Mouse (Mus musculus) forebrain, embryonic 15.5 days (tissue): ENCODE data around the gene Usp5. TPM values are rescaled to one million over a fixed set of nuclear protein-coding genes. Genes with fewer than 3 reads are reported as not detected.
"Not testable (repeated sequence)": the region's sequence is repeated elsewhere in the genome, so short reads cannot be mapped to it uniquely, and the experiment has no call there.

ENCODE experiments used
- ATAC-seq: fragments of 200-750 bp; cut with Nextera tagmentation; replicated peaks from 2 replicates; pipeline ENCODE4 v1.8.0; 2017; ENCODE audit warnings: mild to moderate bottlenecking, moderate TSS enrichment, moderate library complexity
- H3K27ac ChIP-seq: fragments of 300-500 bp; sonication (generic); replicated peaks from 2 replicates; pipeline ENCODE4 v1.5.1; 2015; ENCODE audit warnings: mild to moderate bottlenecking, inconsistent platforms
- H3K27me3 ChIP-seq: fragments of 300-500 bp; sonication (generic); 2 replicates; pipeline ENCODE4 v1.6.1; 2015; ENCODE audit warnings: inconsistent platforms
- H3K36me3 ChIP-seq: fragments of 300-500 bp; sonication (generic); 2 replicates; pipeline ENCODE4 v1.6.1; 2015; ENCODE audit warnings: mild to moderate bottlenecking, inconsistent platforms
- H3K4me1 ChIP-seq: fragments of 300-500 bp; sonication (generic); 2 replicates; pipeline ENCODE4 v1.6.1; 2015; ENCODE audit warnings: inconsistent platforms
- H3K4me2 ChIP-seq: fragments of 300-500 bp; sonication (generic); replicated peaks from 2 replicates; pipeline ENCODE4 v1.6.1; 2015; ENCODE audit warnings: mild to moderate bottlenecking, inconsistent platforms
- H3K4me3 ChIP-seq: fragments of 300-500 bp; sonication (generic); 2 replicates; pipeline ENCODE4 v1.5.1; 2015; ENCODE audit warnings: mild to moderate bottlenecking, inconsistent platforms
- H3K9ac ChIP-seq: fragments of 300-500 bp; sonication (generic); replicated peaks from 2 replicates; pipeline ENCODE4 v1.6.1; 2015; ENCODE audit warnings: mild to moderate bottlenecking, inconsistent platforms
- H3K9me3 ChIP-seq: fragments of 300-500 bp; sonication (generic); 2 replicates; pipeline ENCODE4 v1.6.1; 2016; ENCODE audit warnings: inconsistent platforms
- WGBS: fragments of 180-500 bp; shearing (Covaris S2); methylation state at CpG from one replicate; pipeline ENCODE4 v1.1.7; 2015; ENCODE audit warnings: mixed read lengths; 5-methylcytosine and 5-hydroxymethylcytosine counted together
- polyA plus RNA-seq: library from polyadenylated mRNA; unstranded; fragments of >200 nt; fragmentation: Nextera tagmentation; extraction: Ambion mirVana; gene quantifications from 2 replicates; pipeline ENCODE4 v1.2.1, GENCODE M21; 2015

Gene Usp5
- polyA plus RNA-seq, 1 experiment from 2014 or later: 200 TPM

DNA sequence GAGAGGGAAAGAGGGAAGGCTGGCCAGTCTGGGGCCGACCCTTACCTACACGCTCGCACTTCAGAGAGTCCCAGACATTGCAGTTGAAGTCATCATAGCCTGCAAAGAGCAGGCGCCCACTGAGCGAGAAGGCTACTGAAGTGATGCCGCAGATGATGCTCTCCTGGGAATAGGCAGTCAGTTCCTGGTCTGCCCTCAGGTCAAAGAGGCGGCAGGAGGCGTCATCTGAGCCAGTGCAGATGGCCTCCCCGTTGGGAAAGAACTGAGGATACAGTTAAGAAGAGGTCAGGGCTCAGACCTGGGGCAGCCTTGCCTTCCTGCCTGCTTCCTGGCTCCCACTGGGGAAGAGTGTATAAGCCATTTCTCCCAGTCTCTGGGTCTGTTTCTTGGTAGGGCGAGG, 6.2 kb upstream of the Usp5 start:
- Histone ChIP-seq H3K36me3 (peaks cover 6% of the 10 kb centered on the region; the same call in 1 of the 2 replicates), H3K27ac (no peak overlapping the region), H3K27me3 (no peaks in the 10 kb centered on the region), H3K9me3 (no peaks in the 10 kb centered on the region), H3K4me1 (peaks cover 27% of the 10 kb centered on the region), H3K4me3 (no peak overlapping the region), H3K9ac (no peak overlapping the region), H3K4me2 (no peak overlapping the region)
- WGBS: 69% methylated on average over 10 of the region's 10 CpGs
- no peak for ATAC-seq

DNA sequence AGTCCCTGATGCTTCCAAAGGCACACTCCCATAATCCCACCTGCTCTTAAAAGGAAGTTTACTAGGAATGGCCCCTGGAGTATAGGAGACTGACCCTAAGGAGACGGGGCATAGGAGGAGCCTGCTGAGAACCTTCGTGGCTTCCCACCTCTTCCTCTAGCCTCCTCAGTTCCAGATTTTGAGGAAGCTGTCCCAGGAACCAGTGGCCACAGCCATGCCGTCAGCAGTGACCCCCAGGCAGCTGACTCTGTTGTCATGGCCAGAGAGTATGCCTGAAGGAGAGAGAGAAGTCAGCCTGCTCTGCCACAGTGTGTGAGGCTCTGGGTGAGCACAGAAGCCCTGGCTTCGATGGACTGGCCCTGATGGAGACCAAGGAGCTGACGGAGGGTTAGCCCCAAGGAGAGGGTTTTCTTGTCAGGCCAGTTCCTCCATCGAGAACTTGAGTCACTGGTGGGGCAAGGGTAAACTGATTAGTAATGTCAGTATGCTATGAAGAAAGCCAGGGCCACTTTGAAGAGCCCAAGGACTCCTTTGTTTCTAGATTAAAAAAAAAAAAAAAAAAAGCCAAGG, 5.3 kb upstream of the Usp5 start:
- H3K4me2 ChIP-seq: no peak overlapping the region

DNA sequence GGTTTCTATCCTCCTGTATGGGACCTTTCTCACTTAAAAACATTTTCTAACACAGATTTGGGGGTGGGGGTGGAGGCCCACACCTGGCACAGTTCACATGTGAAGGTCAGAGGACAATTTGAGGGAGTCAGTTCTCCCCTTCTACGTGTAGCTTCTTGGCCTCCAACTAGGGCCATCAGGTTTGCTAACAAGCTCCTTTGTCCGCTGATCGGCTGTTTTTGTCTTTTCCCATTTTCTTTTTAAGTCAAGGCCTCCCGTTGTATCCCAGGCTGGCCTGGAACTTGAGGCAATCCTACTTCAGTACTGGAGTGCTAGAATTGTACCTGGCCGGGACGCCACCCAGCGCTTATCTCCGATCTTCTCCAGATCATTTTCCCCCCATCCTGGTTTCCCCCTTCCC, 2.4 kb upstream of the Usp5 start:
- H3K9ac ChIP-seq: no peak overlapping the region
- 87% methylated on average over 8 of the region's 8 CpGs for WGBS
- H3K36me3 ChIP-seq: peaks cover 6% of the 10 kb centered on the region; the same call in 1 of the 2 replicates
- no peaks in the 10 kb centered on the region for H3K27me3 ChIP-seq
- H3K4me3 ChIP-seq: no peak overlapping the region; the same call in 1 of the 2 replicates
- H3K4me2 ChIP-seq: no peak overlapping the region; the same call in 1 of the 2 replicates
- H3K4me1 ChIP-seq: peaks cover 37% of the 10 kb centered on the region
- no peak for ATAC-seq
- no peaks in the 10 kb centered on the region for H3K9me3 ChIP-seq
- H3K27ac ChIP-seq: no peak overlapping the region

More for the DNA sequence above, 5.3 kb upstream of the Usp5 start:
- Histone ChIP-seq H3K27ac (no peak overlapping the region), H3K27me3 (no peaks in the 10 kb centered on the region), H3K36me3 (peaks cover 6% of the 10 kb centered on the region; the same call in 1 of the 2 replicates), H3K9ac (no peak overlapping the region), H3K4me1 (peaks cover 27% of the 10 kb centered on the region), H3K9me3 (no peaks in the 10 kb centered on the region), H3K4me3 (no peak overlapping the region)
- ATAC-seq: no peak
- 86% methylated on average over 6 of the region's 6 CpGs for WGBS

DNA sequence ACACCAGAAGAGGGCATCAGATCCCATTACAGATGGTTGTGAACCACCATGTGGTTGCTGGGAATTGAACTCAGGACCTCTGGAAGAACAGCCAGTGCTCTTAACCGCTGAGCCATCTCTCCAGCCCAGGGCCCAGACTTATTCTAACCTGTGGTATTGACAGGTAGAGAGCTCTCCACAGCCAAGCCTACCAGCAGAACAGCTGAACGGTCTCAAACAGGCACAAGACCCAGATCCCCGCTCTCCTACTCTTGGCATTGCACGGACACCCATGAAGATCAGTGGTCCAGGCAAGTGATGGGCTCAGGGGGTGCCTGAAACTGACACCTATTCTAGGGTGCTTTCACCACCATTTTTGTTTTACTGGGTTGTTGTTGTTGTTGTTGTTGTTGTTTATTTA, 1.9 kb upstream of the Usp5 start:
- H3K36me3 ChIP-seq, ATAC-seq, H3K27me3 ChIP-seq, H3K27ac ChIP-seq, H3K9me3 ChIP-seq: not testable (repeated sequence)
- WGBS: 87% methylated on average over 4 of the region's 4 CpGs
- Histone ChIP-seq H3K4me3 (peak overlapping the region; percentile 68), H3K4me1 (peaks cover 37% of the 10 kb centered on the region), H3K4me2 (peak overlapping the region; percentile 74), H3K9ac (0 out of 2 replicates have a peak overlapping the region, but pooled peaks have one; percentile 22)

DNA sequence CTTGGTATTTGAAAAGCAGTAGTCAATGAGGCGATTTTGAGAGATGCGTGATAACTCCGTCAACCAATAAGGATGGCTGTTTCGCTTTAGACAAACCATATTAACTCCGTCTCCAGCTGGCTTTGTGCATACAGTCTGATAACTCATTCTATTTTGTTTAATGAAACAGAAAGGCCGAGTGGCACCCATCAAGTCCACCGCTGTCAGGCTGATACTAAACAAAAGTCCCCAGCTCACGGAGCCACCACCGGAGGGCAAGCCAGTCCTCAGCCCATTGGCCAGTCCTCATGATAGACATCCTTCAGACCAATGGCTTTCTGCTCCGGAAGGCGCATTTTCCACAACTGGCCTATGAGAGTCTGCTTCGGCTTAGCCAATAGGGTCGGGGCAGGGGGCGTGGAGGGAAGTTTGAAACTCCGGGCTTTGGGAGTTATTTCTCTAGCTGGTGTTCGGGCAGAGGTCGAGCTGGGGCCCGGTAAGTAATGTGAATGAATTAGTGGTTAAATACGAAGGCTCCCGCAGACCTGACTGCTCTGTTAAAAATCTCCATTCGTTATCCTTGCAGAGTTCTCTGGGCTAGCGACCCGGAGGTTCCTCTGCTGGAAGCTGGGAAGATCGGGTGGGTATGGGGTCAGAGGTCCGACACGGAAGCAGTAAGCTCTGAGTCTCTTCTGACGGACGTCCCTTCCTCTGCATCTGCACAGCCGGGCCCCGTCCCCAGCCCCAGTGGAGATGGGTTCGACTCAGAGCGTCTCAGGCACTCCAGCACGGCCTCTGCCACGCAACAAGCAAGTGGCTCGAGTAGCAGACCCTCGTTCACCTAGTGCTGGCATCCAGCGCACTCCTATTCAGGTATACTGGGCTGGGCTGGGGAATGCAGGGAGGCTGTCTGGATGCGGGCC, 766 bp upstream of the Usp5 start:
- peak; percentile 91 for ATAC-seq
- Histone ChIP-seq H3K9me3 (no peaks in the 10 kb centered on the region), H3K9ac (peak overlapping the region; percentile 65), H3K27ac (peak overlapping the region; percentile 95), H3K27me3 (no peaks in the 10 kb centered on the region), H3K4me1 (peaks cover 37% of the 10 kb centered on the region), H3K4me2 (peak overlapping the region; percentile 74), H3K4me3 (peak overlapping the region; percentile 68), H3K36me3 (peaks cover 19% of the 10 kb centered on the region)
- under 1% methylated on average over 38 of the region's 38 CpGs for WGBS

DNA sequence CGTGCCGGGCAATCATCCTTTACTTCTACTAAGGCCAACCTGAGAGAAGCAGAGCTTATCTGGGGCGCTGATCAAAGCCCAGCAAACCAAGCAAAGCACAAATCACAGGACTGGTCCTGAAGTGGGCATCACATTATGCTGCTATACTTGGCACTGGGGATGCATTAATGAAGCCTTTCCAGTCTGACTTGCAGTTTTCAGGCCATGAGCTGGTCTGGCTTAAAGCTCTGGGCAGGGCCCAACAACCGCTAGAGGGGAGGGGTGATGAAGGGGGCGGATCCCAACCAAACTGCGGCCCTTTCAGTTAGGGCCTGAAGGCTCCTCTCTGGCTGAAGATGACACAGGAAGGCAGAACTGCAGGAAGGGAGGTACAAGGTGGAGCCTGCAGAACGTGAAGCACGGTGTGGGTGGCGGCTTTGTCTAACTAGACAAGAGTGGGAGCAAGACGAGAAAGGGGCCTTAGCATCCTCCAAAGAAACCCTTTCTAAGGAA, 1.1 kb downstream of the Usp5 start:
- ATAC-seq: no peak
- peaks cover 38% of the 10 kb centered on the region for H3K36me3 ChIP-seq
- H3K4me2 ChIP-seq: peak overlapping the region; percentile 76
- peak overlapping the region; percentile 68 for H3K4me3 ChIP-seq
- WGBS: 22% methylated on average over 10 of the region's 10 CpGs
- no peaks in the 10 kb centered on the region for H3K27me3 ChIP-seq
- H3K9ac ChIP-seq: peak overlapping the region; percentile 60
- H3K4me1 ChIP-seq: peaks cover 35% of the 10 kb centered on the region
- peak overlapping the region; percentile 77 for H3K27ac ChIP-seq
- H3K9me3 ChIP-seq: no peaks in the 10 kb centered on the region

DNA sequence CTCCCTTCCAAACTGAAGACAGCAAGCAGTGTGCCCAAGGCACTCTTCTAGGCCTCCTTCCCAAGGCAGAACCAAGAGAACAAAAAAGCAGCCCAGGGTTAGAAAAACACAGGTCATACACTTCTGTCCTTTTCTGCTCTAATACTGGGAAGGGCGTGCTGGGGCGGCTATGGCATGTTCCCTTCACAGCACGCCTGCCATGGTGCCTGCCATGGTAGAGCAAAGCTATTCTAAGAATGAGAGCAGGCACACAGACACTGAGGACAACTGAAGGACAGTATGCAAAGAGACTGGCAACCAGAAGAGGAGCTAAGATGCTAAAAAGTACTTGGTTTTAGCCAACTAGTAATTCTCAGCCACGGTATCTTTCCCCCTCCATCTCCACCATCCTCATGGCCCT, 7.2 kb downstream of the Usp5 start:
- H3K4me1 ChIP-seq: no peaks in the 10 kb centered on the region
- H3K9me3 ChIP-seq: no peaks in the 10 kb centered on the region
- no peaks in the 10 kb centered on the region for H3K27me3 ChIP-seq
- H3K4me3 ChIP-seq: no peak overlapping the region
- H3K36me3 ChIP-seq: peaks cover 93% of the 10 kb centered on the region
- no peak overlapping the region for H3K4me2 ChIP-seq
- H3K27ac ChIP-seq: no peak overlapping the region
- WGBS: 95% methylated on average over 4 of the region's 4 CpGs
- ATAC-seq: no peak
- no peak overlapping the region for H3K9ac ChIP-seq

DNA sequence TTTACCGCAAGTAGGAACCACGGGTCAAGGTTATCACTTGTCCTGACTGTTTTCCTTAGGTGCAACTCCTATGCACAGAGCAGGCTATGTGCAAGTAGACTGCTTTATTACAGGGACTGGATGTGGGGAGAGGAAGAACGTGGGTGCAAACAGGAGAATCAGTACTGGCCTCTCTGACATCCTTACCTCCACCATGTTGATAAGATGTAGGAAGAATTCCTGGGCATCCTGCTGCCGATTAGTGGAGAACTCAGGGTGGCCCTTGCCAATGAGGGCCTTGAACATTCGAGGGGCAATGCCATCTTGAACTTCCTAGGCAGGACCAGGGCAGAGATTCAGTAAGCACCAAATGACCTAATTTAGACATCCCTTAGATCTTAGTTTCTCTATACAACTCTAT, 8.4 kb downstream of the Usp5 start:
- Histone ChIP-seq H3K27me3 (no peaks in the 10 kb centered on the region), H3K36me3 (peaks cover 97% of the 10 kb centered on the region), H3K4me3 (no peak overlapping the region), H3K4me2 (no peak overlapping the region), H3K4me1 (no peaks in the 10 kb centered on the region), H3K9me3 (no peaks in the 10 kb centered on the region), H3K9ac (no peak overlapping the region), H3K27ac (no peak overlapping the region)
- 96% methylated on average over 5 of the region's 5 CpGs for WGBS
- ATAC-seq: no peak

DNA sequence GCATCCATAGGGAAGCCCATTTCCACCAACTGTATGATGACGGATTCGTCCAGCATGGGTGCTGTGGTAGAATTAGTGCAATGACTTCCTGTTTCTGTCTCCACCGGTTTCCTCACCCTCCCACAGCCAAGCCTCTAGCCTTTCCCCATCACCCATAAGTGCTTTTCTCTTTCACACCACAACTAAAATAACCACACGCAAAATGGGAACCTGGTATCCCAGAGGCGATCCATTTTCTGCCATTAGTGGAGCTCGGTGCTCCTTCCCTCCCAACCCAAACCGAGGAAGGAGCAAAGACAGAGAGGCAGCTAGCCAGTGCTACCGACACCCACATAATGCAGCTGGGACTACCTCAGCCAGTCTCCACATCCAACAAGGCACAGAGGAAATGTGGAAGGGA, 11.3 kb downstream of the Usp5 start:
- no peak overlapping the region for H3K4me2 ChIP-seq
- peaks cover 67% of the 10 kb centered on the region for H3K36me3 ChIP-seq
- H3K27ac ChIP-seq: no peak overlapping the region
- H3K27me3 ChIP-seq: no peaks in the 10 kb centered on the region
- H3K4me1 ChIP-seq: peaks cover 15% of the 10 kb centered on the region
- ATAC-seq: no peak
- no peak overlapping the region for H3K4me3 ChIP-seq
- WGBS: 93% methylated on average over 8 of the region's 8 CpGs
- H3K9me3 ChIP-seq: no peaks in the 10 kb centered on the region
- H3K9ac ChIP-seq: no peak overlapping the region

DNA sequence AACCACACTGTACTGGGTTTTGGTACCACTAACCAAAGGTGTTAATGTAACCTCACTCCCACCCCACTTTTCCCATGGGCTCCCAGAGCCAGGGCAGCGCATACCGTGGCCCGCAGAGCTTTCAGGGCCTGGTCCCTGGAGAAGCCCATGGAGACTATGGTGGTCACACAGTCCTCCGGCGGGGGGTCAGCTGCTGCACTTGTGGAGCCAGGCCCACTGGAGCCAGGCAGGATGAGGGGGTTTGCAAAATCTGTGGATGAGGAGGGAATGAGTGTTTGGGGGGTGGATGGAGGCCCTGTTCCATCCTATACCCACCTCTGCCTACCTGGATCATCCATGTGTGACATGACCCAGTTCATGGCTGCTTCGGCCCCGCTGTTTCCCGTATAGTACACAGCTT, 11.7 kb downstream of the Usp5 start:
- H3K9ac ChIP-seq: no peak overlapping the region
- no peaks in the 10 kb centered on the region for H3K9me3 ChIP-seq
- no peak for ATAC-seq
- H3K27ac ChIP-seq: no peak overlapping the region
- H3K4me1 ChIP-seq: peaks cover 19% of the 10 kb centered on the region
- H3K27me3 ChIP-seq: no peaks in the 10 kb centered on the region
- 94% methylated on average over 8 of the region's 8 CpGs for WGBS
- H3K4me2 ChIP-seq: no peak overlapping the region
- H3K4me3 ChIP-seq: no peak overlapping the region
- peaks cover 63% of the 10 kb centered on the region for H3K36me3 ChIP-seq

DNA sequence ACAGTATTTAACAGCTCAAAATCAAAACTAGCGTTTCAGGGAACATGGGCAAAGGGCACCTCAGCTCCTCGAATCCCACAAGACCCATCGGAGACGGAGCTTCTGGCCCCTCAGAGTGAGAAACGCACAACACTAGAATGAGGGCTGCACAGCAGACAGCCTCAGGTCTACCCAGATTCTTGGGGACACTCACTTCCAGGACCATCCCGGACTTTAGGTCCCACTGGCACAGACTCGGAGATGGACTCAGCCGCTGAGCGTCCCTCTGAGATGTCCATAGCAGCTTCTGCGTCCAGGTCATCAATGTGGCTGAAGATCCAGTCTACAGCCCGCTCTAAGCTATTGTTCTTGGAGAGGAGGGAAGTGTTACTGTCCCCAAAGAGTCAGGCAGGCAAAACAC, 12.2 kb downstream of the Usp5 start:
- no peak for ATAC-seq
- 93% methylated on average over 11 of the region's 11 CpGs for WGBS
- H3K4me1 ChIP-seq: peaks cover 23% of the 10 kb centered on the region
- no peak overlapping the region for H3K4me2 ChIP-seq
- no peaks in the 10 kb centered on the region for H3K9me3 ChIP-seq
- H3K36me3 ChIP-seq: peaks cover 59% of the 10 kb centered on the region
- H3K27ac ChIP-seq: no peak overlapping the region
- H3K9ac ChIP-seq: no peak overlapping the region
- no peaks in the 10 kb centered on the region for H3K27me3 ChIP-seq
- no peak overlapping the region for H3K4me3 ChIP-seq

DNA sequence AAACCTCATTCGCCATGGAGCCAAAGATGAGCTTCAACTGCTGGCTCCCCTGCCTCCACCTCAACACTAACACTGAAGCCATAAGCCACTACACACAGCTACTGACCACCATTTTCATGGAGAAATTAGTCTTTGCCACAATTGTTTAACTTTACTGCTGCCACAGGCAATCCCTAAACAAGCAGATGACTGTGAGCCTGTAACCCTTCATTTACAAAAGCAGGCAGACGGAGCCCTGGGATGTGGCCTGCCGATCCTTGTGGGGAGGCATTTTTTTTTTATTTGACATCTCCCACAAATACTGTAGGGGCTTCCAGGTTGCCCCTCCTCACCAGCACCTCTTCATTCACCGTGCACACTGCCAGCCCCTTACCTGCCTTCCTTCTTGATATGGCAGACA, 12.7 kb downstream of the Usp5 start:
- 92% methylated on average over 4 of the region's 4 CpGs for WGBS
- no peak overlapping the region for H3K4me2 ChIP-seq
- no peak overlapping the region for H3K4me3 ChIP-seq
- no peak overlapping the region for H3K9ac ChIP-seq
- H3K27ac ChIP-seq: no peak overlapping the region
- ATAC-seq: no peak
- peaks cover 28% of the 10 kb centered on the region for H3K4me1 ChIP-seq
- peaks cover 54% of the 10 kb centered on the region for H3K36me3 ChIP-seq
- no peaks in the 10 kb centered on the region for H3K27me3 ChIP-seq
- H3K9me3 ChIP-seq: no peaks in the 10 kb centered on the region
